Mouse (Mus musculus): Measurements from ENCODE around the gene Ndp. TPM values are rescaled to one million over a fixed set of nuclear protein-coding genes. Genes with fewer than 3 reads are reported as not detected.

Gene Ndp
- polyA plus RNA-seq, 1 experiment from 2014 or later = 0.35 TPM

Other genes starting within 250 kb of the Ndp start
- 5.5 and 6.5 TPM in 2 replicates for gene Maob, start 94.4 kb downstream of the Ndp start, polyA plus RNA-seq (2014; fragmentation: Nextera tagmentation; extraction: Ambion mirVana)

All from limb, embryonic 11.5 days (tissue).